Mouse (Mus musculus) hindbrain, postnatal 0 days (tissue): ENCODE data around the gene Sim2. TPM values are rescaled to one million over a fixed set of nuclear protein-coding genes. Genes with fewer than 3 reads are reported as not detected.

Experiments
- ATAC-seq: fragments of 200-750 bp; cut with Nextera tagmentation; 2 replicates; pipeline ENCODE4 v1.8.0; 2017; ENCODE audit warnings: mild to moderate bottlenecking, moderate TSS enrichment, moderate library complexity
- DNase-seq: peaks from one replicate; pipeline ENCODE4 v3.0.0-alpha.2; 2015; ENCODE audit warnings: low spot score
- H3K27ac ChIP-seq: fragments of 300-500 bp; sonication (generic); 2 replicates; pipeline ENCODE4 v1.5.1; 2014; ENCODE audit warnings: mild to moderate bottlenecking
- H3K27me3 ChIP-seq: fragments of 300-500 bp; sonication (generic); 2 replicates; pipeline ENCODE4 v1.6.1; 2014; ENCODE audit warnings: low read length, mixed read lengths; ENCODE audit not compliant: insufficient read depth
- H3K36me3 ChIP-seq: fragments of 300-500 bp; sonication (generic); 2 replicates; pipeline ENCODE4 v1.6.1; 2014; ENCODE audit warnings: low read length, mixed read lengths; ENCODE audit not compliant: insufficient read depth
- H3K4me1 ChIP-seq: fragments of 300-500 bp; sonication (generic); 2 replicates; pipeline ENCODE4 v1.6.1; 2014; ENCODE audit warnings: antibody characterized with exemption, low read length, mixed read lengths; ENCODE audit not compliant: insufficient read depth
- H3K4me2 ChIP-seq: fragments of 300-500 bp; sonication (generic); 2 replicates; pipeline ENCODE4 v1.6.1; 2014; ENCODE audit warnings: low read depth, mild to moderate bottlenecking, low read length, moderate library complexity, mixed read lengths
- H3K4me3 ChIP-seq: fragments of 300-500 bp; sonication (generic); 2 replicates; pipeline ENCODE4 v1.5.1; 2014; ENCODE audit warnings: low read length
- H3K9ac ChIP-seq: fragments of 300-500 bp; sonication (generic); replicated peaks from 2 replicates; pipeline ENCODE4 v1.6.1; 2014; ENCODE audit warnings: mild to moderate bottlenecking, low read length, moderate library complexity, mixed read lengths
- H3K9me3 ChIP-seq: fragments of 300-500 bp; sonication (generic); 2 replicates; pipeline ENCODE4 v1.6.1; 2016; ENCODE audit warnings: low read length, mixed read lengths
- CTCF ChIP-seq: IDR thresholded peaks from 2 replicates; pipeline ENCODE4 v1.5.1; 2016; ENCODE audit warnings: antibody characterized with exemption, control low read depth, low read depth
- WGBS: fragments of 180-500 bp; shearing (Covaris S2); extraction: QIAGEN DNeasy Blood & Tissue Kit; methylation state at CpG from one replicate; pipeline ENCODE4 v1.1.7; 2014; 5-methylcytosine and 5-hydroxymethylcytosine counted together
- polyA plus RNA-seq: library from polyadenylated mRNA; unstranded; fragments of >200 nt; fragmentation: Nextera tagmentation; extraction: Ambion mirVana; gene quantifications from 2 replicates; pipeline ENCODE4 v1.2.1, GENCODE M21; 2015
- total RNA-seq: library from RNA; depleted of rRNA; stranded (reverse); fragments of >200 nt; gene quantifications from 2 replicates; pipeline ENCODE4 v1.2.3, GENCODE M21; 2014

The Sim2 gene
- total and polyA plus RNA-seq, 2 experiments from 2014 or later, result not detected

- TF ChIP-seq CTCF, result no peak
- Histone ChIP-seq H3K27me3 (no peaks in the 10 kb centered on the region; the same call in 1 of the 2 replicates), H3K27ac (no peak overlapping the region), H3K9ac (no peak overlapping the region), H3K36me3 (no peaks in the 10 kb centered on the region), H3K9me3 (no peaks in the 10 kb centered on the region), H3K4me3 (no peak overlapping the region), H3K4me2 (no peak overlapping the region), H3K4me1 (no peaks in the 10 kb centered on the region)
- 66% methylated on average over 24 of the region's 24 CpGs for WGBS
- DNase-seq (no peak), ATAC-seq (peak; percentile 49; the same call in 1 of the 2 replicates)
Measured at GRCm38 (mm10) chr16:94065728-94066674, 18.7 kb upstream of the Sim2 start.

GRCm38 (mm10) chr16:94066771-94067170, 18.0 kb upstream of the Sim2 start:
- Histone ChIP-seq H3K4me1 (no peaks in the 10 kb centered on the region), H3K4me3 (no peak overlapping the region), H3K9ac (no peak overlapping the region), H3K9me3 (no peaks in the 10 kb centered on the region), H3K4me2 (no peak overlapping the region), H3K27ac (no peak overlapping the region), H3K36me3 (no peaks in the 10 kb centered on the region), H3K27me3 (no peaks in the 10 kb centered on the region; the same call in 1 of the 2 replicates)
- 64% methylated on average over 6 of the region's 6 CpGs for WGBS
- DNase-seq (no peak), ATAC-seq (no peak)
- no peak for TF ChIP-seq CTCF

- H3K9ac ChIP-seq, result no peak overlapping the region
- no peak for TF ChIP-seq CTCF
- H3K4me1 ChIP-seq, result no peaks in the 10 kb centered on the region
- WGBS, result 50% methylated on average over 5 of the region's 5 CpGs
- no peaks in the 10 kb centered on the region; the same call in 1 of the 2 replicates for H3K27me3 ChIP-seq
- H3K27ac ChIP-seq, result no peak overlapping the region
- no peak for ATAC-seq
- no peak overlapping the region for H3K4me2 ChIP-seq
- no peak for DNase-seq
- no peaks in the 10 kb centered on the region for H3K36me3 ChIP-seq
- no peak overlapping the region for H3K4me3 ChIP-seq
- H3K9me3 ChIP-seq, result no peaks in the 10 kb centered on the region
Measured at GRCm38 (mm10) chr16:94067280-94067679, 17.5 kb upstream of the Sim2 start.

GRCm38 (mm10) chr16:94069061-94069460, 15.7 kb upstream of the Sim2 start:
- Histone ChIP-seq H3K9ac (no peak overlapping the region), H3K9me3 (no peaks in the 10 kb centered on the region), H3K4me3 (no peak overlapping the region), H3K4me1 (no peaks in the 10 kb centered on the region), H3K4me2 (no peak overlapping the region), H3K36me3 (no peaks in the 10 kb centered on the region), H3K27me3 (no peaks in the 10 kb centered on the region; the same call in none of the 2 replicates), H3K27ac (no peak overlapping the region)
- TF ChIP-seq CTCF, result no peak
- no peak for ATAC-seq
- 95% methylated on average over 5 of the region's 5 CpGs for WGBS
- no peak for DNase-seq

GRCm38 (mm10) chr16:94070920-94071319, 13.8 kb upstream of the Sim2 start:
- no peak for DNase-seq
- Histone ChIP-seq H3K4me1 (no peaks in the 10 kb centered on the region), H3K27ac (no peak overlapping the region), H3K4me2 (no peak overlapping the region), H3K36me3 (no peaks in the 10 kb centered on the region), H3K9ac (no peak overlapping the region), H3K4me3 (no peak overlapping the region), H3K27me3 (peaks cover 15% of the 10 kb centered on the region), H3K9me3 (no peaks in the 10 kb centered on the region)
- no peak for TF ChIP-seq CTCF
- 53% methylated on average over 9 of the region's 9 CpGs for WGBS
- ATAC-seq, result no peak

GRCm38 (mm10) chr16:94071468-94071867, 13.3 kb upstream of the Sim2 start:
- WGBS, result 59% methylated on average over 8 of the region's 8 CpGs
- no peak overlapping the region for H3K4me2 ChIP-seq
- ATAC-seq (no peak), DNase-seq (no peak)
- H3K27me3 ChIP-seq, result peaks cover 21% of the 10 kb centered on the region
- no peak for TF ChIP-seq CTCF
- H3K36me3 ChIP-seq, result no peaks in the 10 kb centered on the region
- H3K4me1 ChIP-seq, result no peaks in the 10 kb centered on the region
- H3K9me3 ChIP-seq, result no peaks in the 10 kb centered on the region
- H3K9ac ChIP-seq, result no peak overlapping the region
- H3K27ac ChIP-seq, result no peak overlapping the region
- no peak overlapping the region for H3K4me3 ChIP-seq
